Mouse (Mus musculus) heart, embryonic 12.5 days (tissue): ENCODE results near the gene Ube4b. TPM values are rescaled to one million over a fixed set of nuclear protein-coding genes. Genes with fewer than 3 reads are reported as not detected.
"Not testable (repeated sequence)": the region's sequence is repeated elsewhere in the genome, so short reads cannot be mapped to it uniquely, and the experiment has no call there.

Source experiments
- ATAC-seq: fragments of 200-750 bp; cut with Nextera tagmentation; 2 replicates; pipeline ENCODE4 v1.8.0; 2017; ENCODE audit warnings: moderate TSS enrichment, moderate library complexity; ENCODE audit not compliant: insufficient number of reproducible peaks, low FRiP score
- H3K27ac ChIP-seq: fragments of 300-500 bp; sonication (generic); 2 replicates; pipeline ENCODE4 v1.5.1; 2016; ENCODE audit warnings: mild to moderate bottlenecking, moderate library complexity; ENCODE audit not compliant: poor library complexity, severe bottlenecking
- H3K27me3 ChIP-seq: fragments of 300-500 bp; sonication (generic); replicated peaks from 2 replicates; pipeline ENCODE4 v1.6.1; 2016; ENCODE audit warnings: mild to moderate bottlenecking, moderate library complexity
- H3K36me3 ChIP-seq: fragments of 300-500 bp; sonication (generic); 2 replicates; pipeline ENCODE4 v1.6.1; 2016; ENCODE audit warnings: mild to moderate bottlenecking, moderate library complexity
- H3K4me1 ChIP-seq: fragments of 300-500 bp; sonication (generic); replicated peaks from 2 replicates; pipeline ENCODE4 v1.6.1; 2016; ENCODE audit warnings: mild to moderate bottlenecking
- H3K4me2 ChIP-seq: fragments of 300-500 bp; sonication (generic); 2 replicates; pipeline ENCODE4 v1.6.1; 2016; ENCODE audit warnings: mild to moderate bottlenecking, moderate library complexity
- H3K4me3 ChIP-seq: fragments of 300-500 bp; sonication (generic); 2 replicates; pipeline ENCODE4 v1.5.1; 2016; ENCODE audit warnings: mild to moderate bottlenecking
- H3K9ac ChIP-seq: fragments of 300-500 bp; sonication (generic); 2 replicates; pipeline ENCODE4 v1.6.1; 2016; ENCODE audit warnings: mild to moderate bottlenecking, moderate library complexity
- H3K9me3 ChIP-seq: fragments of 300-500 bp; sonication (generic); replicated peaks from 2 replicates; pipeline ENCODE4 v1.6.1; 2016; ENCODE audit warnings: mild to moderate bottlenecking, moderate library complexity
- WGBS: fragments of 180-500 bp; shearing (Covaris S2); methylation state at CpG from one replicate; pipeline ENCODE4 v1.1.7; 2016; 5-methylcytosine and 5-hydroxymethylcytosine counted together
- polyA plus RNA-seq: library from polyadenylated mRNA; unstranded; fragments of >200 nt; fragmentation: Nextera tagmentation; extraction: Ambion mirVana; gene quantifications from 2 replicates; pipeline ENCODE4 v1.2.1, GENCODE M21; 2016

Ube4b gene
- polyA plus RNA-seq, 1 experiment from 2014 or later, result 50.3 TPM

DNA sequence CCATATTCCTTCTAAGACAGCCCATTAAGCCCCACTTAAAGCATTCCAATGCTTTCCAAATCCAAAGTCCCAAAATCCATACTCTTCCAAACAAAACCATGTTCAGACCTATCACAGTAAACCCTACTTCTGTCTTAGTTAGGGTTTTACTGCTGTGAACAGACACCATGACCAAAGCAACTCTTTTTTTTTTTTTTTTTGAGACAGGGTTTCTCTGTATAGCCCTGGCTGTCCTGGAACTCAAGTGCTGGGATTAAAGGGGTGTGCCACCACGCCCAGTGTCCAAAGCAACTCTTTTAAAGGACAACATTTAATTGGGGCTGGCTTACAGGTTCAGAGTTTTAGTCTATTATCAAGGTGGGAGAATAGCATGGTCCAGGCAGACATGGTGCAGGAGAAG lies 5.3 kb upstream of the Ube4b start:
- not testable (repeated sequence) for ATAC-seq

DNA sequence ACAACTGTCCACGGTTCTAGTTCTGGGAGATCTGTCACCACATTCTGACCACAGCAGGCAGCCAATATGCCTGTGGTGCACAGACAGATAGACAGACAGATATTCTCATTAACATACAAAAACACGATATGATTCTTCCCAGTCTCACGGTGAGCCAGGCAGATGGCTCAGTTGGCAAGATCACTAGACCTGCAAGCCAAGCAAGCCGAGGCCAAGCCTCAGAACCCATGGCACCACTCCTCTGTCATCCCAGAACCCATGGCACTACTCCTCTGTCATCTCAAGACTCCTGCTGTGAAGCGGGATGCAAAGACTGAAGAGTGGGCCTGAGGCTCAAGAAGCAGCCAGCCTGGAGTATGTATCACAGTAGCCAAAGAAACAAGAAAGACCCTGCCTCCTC lies 3.0 kb upstream of the Ube4b start:
- Histone ChIP-seq H3K36me3 (no peaks in the 10 kb centered on the region), H3K4me2 (no peak overlapping the region), H3K27ac (no peak overlapping the region), H3K4me3 (no peak overlapping the region), H3K9me3 (no peaks in the 10 kb centered on the region), H3K27me3 (no peaks in the 10 kb centered on the region), H3K9ac (no peak overlapping the region), H3K4me1 (0 out of 2 replicates have a peak, but pooled peaks cover 3% of the 10 kb centered on the region)
- WGBS, result 79% methylated on average over 5 of the region's 5 CpGs
- ATAC-seq, result no peak

More for the DNA sequence above, 5.3 kb upstream of the Ube4b start:
- H3K4me3 ChIP-seq, H3K4me1 ChIP-seq, H3K4me2 ChIP-seq, H3K9me3 ChIP-seq, H3K27ac ChIP-seq, H3K9ac ChIP-seq, H3K27me3 ChIP-seq, H3K36me3 ChIP-seq: not testable (repeated sequence)
- 65% methylated on average over 1 of the region's 1 CpGs for WGBS

DNA sequence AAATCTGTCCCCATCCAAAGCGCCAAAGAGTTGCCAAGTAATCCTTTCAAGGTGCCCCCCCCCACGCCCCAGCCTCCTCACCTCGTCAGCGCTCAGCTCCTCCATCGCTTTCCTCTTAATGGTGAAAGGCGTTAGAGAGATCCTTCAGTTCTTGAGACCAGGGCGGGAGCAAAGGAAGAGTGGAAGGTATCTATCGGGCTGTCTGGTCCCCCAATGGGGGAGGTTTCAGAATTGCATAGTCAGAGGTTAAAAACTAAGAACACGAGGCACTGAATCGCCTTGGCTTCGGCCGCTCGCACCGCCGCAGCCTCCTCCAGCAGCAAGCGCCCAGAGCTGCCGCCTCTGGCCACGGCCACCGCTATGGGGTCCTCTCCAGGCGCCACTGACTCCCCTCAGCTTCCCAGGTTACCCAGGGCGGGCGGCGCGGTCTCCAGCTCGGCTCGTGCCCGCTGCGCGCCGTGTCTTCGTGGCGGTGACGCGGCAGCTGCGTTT lies 702 bp downstream of the Ube4b start:
- H3K4me2 ChIP-seq, result peak overlapping the region; percentile 76
- WGBS, result under 1% methylated on average over 35 of the region's 35 CpGs
- H3K27me3 ChIP-seq, result no peaks in the 10 kb centered on the region
- ATAC-seq, result peak; percentile 74
- peaks cover 23% of the 10 kb centered on the region for H3K4me1 ChIP-seq
- H3K36me3 ChIP-seq, result peaks cover 7% of the 10 kb centered on the region; the same call in 1 of the 2 replicates
- no peaks in the 10 kb centered on the region for H3K9me3 ChIP-seq
- H3K4me3 ChIP-seq, result peak overlapping the region; percentile 93
- H3K9ac ChIP-seq, result peak overlapping the region; percentile 96
- peak overlapping the region; percentile 98 for H3K27ac ChIP-seq

DNA sequence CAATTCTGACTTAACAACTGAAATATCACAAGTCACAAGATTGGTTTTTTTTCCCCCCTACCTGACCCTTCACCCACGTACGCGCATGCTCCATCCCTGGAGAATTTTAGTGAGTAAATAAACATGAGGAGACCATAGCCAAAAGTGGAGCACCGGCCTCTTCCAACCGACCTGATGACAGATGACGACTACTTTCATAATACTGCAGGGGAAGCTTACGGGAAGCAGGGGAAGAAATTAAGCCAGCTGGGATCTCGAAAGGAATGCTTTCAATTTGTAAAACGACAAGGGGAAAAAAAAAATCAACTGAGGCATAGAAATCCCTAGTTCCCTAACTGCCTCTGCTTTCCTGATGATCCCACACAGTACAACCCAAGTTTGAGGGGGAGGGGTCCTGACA lies 1.8 kb downstream of the Ube4b start:
- 2% methylated on average over 9 of the region's 9 CpGs for WGBS
- Histone ChIP-seq H3K4me3 (peak overlapping the region; percentile 93), H3K27ac (peak overlapping the region; percentile 52), H3K27me3 (no peaks in the 10 kb centered on the region), H3K9ac (peak overlapping the region; percentile 68), H3K4me2 (peak overlapping the region; percentile 76), H3K4me1 (peaks cover 32% of the 10 kb centered on the region), H3K9me3 (no peaks in the 10 kb centered on the region), H3K36me3 (peaks cover 7% of the 10 kb centered on the region; the same call in 1 of the 2 replicates)
- ATAC-seq, result no peak

DNA sequence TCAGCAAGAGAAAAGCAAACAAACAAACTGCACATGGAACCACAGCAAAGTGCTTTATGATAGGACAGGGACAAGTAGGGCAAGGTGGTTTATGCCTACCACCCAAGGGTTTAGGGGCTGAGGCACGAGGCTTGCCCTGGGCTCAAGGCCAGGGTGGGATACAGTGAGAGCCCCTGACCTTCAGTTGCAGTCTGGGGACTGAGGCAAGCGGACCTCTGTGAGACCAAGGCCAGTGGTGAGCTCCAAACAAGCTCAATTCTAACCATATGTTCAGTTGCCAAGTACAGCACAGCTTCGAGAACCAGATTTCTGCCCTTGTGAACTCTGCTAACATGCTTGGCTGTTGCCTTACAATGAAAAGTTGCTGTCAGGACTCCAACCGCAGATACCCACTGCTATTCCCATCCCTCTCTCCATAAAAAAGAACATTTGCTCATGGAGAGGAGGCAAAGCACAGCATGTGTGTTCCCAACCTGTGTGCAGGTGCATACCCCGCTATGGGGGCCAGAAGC lies 8.6 kb downstream of the Ube4b start:
- 77% methylated on average over 5 of the region's 5 CpGs for WGBS
- Histone ChIP-seq H3K4me3 (no peak overlapping the region), H3K36me3 (peaks cover 9% of the 10 kb centered on the region), H3K9ac (no peak overlapping the region), H3K4me1 (peaks cover 63% of the 10 kb centered on the region), H3K4me2 (no peak overlapping the region), H3K27me3 (no peaks in the 10 kb centered on the region), H3K27ac (no peak overlapping the region), H3K9me3 (no peaks in the 10 kb centered on the region)
- ATAC-seq, result no peak

DNA sequence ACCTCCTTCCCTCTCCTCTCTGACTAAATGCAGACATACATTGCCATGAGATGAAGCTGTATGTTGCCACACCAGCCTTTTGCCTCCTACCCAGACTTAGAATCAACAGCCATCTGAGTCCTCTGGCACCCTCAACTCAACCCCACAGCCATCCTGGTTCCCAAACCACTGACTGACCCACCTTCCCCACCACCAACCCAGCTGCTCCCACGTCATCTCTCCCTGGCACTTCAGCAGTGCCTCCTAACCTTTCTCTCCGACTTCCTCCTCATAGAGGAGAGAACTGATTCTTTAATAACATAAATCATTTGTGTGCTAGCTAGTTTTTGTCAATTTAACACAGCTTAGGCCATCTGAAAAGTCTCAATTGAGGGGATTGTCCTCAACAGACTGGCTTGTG lies 9.6 kb downstream of the Ube4b start:
- ATAC-seq, result no peak
- WGBS, result 87% methylated on average over 2 of the region's 2 CpGs

DNA sequence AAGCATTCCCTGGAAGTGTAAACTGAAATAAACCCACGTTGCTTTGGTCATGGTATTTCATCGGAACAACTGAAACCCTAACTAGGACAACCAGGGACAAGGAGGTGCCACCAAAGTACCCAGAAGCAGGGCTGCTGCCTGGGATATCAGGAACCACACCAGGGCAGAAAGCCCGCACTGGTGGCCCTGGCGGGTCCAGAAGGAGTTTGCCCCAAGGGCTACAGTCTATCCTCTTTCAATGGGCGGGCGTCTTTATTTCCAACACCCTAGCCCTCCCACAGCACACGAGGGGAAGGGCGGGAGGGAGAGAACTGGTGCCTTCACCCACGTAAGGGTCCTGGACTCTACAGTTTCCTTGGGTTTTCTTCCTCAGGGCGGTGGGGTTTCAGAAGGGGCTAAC lies 10.1 kb downstream of the Ube4b start:
- peaks cover 8% of the 10 kb centered on the region for H3K36me3 ChIP-seq
- H3K4me1 ChIP-seq, result peaks cover 53% of the 10 kb centered on the region
- H3K9ac ChIP-seq, result no peak overlapping the region
- no peak overlapping the region for H3K4me2 ChIP-seq
- H3K9me3 ChIP-seq, result no peaks in the 10 kb centered on the region
- no peak overlapping the region for H3K27ac ChIP-seq
- ATAC-seq, result no peak
- H3K4me3 ChIP-seq, result no peak overlapping the region
- H3K27me3 ChIP-seq, result no peaks in the 10 kb centered on the region
- WGBS, result 73% methylated on average over 10 of the region's 10 CpGs

More for the DNA sequence above, 9.6 kb downstream of the Ube4b start:
- H3K9ac ChIP-seq, result no peak overlapping the region
- no peak overlapping the region for H3K4me2 ChIP-seq
- H3K36me3 ChIP-seq, result peaks cover 12% of the 10 kb centered on the region
- no peak overlapping the region for H3K4me3 ChIP-seq
- H3K27ac ChIP-seq, result no peak overlapping the region
- no peaks in the 10 kb centered on the region for H3K9me3 ChIP-seq
- no peaks in the 10 kb centered on the region for H3K27me3 ChIP-seq
- peaks cover 58% of the 10 kb centered on the region for H3K4me1 ChIP-seq

DNA sequence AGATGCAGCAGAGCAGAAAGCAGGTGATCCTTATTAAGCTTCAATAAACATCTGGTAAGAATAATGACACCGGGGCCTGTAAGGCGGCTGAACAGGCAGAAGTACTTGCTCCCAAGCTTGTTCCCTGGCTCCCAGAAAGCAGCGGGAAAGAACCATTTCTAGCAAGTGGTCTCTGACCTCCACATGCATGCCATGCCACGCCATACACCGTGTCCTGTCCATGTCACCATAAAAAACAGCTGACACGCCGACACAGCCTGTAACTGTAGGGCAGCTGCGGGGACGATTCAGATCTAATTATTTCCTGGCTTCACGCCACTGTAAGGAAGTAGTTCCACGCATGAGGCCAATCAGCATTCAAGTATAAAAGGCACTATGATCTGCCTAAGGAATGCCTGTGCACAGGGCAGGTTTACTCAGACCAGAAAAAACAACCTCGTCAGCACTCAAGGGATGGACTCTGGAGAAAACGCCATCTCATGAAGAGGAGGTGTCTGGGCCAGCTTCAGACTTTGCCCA lies 10.8 kb downstream of the Ube4b start:
- WGBS, result 57% methylated on average over 13 of the region's 13 CpGs
- ATAC-seq, result no peak

DNA sequence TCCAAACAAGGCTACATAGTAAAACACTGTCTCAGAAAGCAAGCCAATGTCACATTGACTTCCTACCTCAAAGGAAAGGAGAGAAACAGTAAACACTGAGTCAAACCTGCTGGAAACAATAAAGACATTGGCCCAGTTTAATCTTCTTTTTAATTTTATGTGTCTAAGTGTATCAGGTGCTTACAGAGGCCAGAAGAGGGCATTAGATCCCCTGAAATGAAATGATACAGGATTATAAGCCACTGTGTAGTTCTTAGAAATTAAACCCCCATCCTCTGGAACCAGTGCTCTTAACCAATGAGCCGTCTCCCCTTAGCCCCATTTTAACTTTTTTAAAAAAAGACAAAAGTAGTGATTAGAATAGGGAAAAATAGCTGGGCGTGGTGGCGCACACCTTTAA lies 12.3 kb downstream of the Ube4b start:
- Histone ChIP-seq H3K4me1 (peaks cover 34% of the 10 kb centered on the region), H3K4me2 (no peak overlapping the region), H3K9me3 (no peaks in the 10 kb centered on the region), H3K36me3 (peaks cover 17% of the 10 kb centered on the region), H3K4me3 (no peak overlapping the region), H3K27me3 (no peaks in the 10 kb centered on the region), H3K27ac (no peak overlapping the region), H3K9ac (no peak overlapping the region)
- ATAC-seq, result no peak
- 94% methylated on average over 3 of the region's 3 CpGs for WGBS

More for the DNA sequence above, 10.8 kb downstream of the Ube4b start:
- Histone ChIP-seq H3K4me3 (no peak overlapping the region), H3K36me3 (peaks cover 9% of the 10 kb centered on the region), H3K9ac (no peak overlapping the region), H3K27ac (peak overlapping the region; percentile 35), H3K4me1 (peaks cover 46% of the 10 kb centered on the region), H3K4me2 (no peak overlapping the region; the same call in 1 of the 2 replicates), H3K27me3 (no peaks in the 10 kb centered on the region), H3K9me3 (no peaks in the 10 kb centered on the region)

DNA sequence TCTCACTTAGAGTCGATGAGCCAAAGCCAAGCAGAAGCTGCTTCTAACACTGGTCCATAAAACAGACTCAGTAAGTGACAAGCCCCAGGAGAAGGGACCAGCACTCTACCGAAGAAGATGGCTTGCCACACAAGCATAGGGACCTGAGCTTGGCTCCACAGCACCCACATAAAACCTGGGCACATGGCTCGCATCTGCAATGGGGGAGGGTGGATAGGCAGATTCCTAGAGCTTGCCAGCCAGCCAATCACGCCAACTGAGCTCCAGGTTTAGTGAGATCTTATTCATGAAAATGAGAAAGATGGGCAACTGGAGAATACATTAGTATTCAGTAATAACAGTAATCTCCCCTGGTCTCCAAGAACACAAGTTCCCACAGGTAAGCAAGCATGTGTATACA lies 16.8 kb downstream of the Ube4b start:
- no peak overlapping the region for H3K4me2 ChIP-seq
- 90% methylated on average over 4 of the region's 4 CpGs for WGBS

DNA sequence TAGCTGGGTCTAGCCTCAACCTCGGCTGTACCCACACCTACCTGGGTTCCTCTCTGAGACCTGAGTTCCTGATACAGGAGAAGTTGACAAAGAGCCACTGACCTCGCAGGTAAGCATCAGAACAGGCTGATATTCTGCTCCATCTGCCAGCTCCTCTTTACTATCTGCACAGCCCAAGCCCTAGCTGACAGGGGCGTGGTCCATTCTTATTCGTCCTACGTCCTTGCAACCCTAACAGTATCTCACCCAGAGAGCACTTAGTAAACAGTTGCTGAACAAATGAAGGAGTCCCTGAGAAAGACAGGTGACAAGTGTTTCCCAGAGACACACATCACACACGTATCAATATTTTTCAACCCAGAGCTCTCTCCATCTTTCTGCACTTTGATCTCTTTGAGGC lies 18.2 kb downstream of the Ube4b start:
- no peak overlapping the region for H3K9ac ChIP-seq
- no peak for ATAC-seq
- H3K27ac ChIP-seq, result no peak overlapping the region
- peaks cover 22% of the 10 kb centered on the region for H3K36me3 ChIP-seq
- H3K4me3 ChIP-seq, result no peak overlapping the region
- peaks cover 37% of the 10 kb centered on the region for H3K4me1 ChIP-seq
- no peaks in the 10 kb centered on the region for H3K9me3 ChIP-seq
- 77% methylated on average over 6 of the region's 6 CpGs for WGBS
- no peak overlapping the region for H3K4me2 ChIP-seq
- no peaks in the 10 kb centered on the region for H3K27me3 ChIP-seq

More for the DNA sequence above, 16.8 kb downstream of the Ube4b start:
- no peak for ATAC-seq
- Histone ChIP-seq H3K9ac (no peak overlapping the region), H3K9me3 (no peaks in the 10 kb centered on the region), H3K4me1 (peaks cover 23% of the 10 kb centered on the region), H3K36me3 (peaks cover 22% of the 10 kb centered on the region), H3K4me3 (no peak overlapping the region), H3K27me3 (no peaks in the 10 kb centered on the region), H3K27ac (no peak overlapping the region)

DNA sequence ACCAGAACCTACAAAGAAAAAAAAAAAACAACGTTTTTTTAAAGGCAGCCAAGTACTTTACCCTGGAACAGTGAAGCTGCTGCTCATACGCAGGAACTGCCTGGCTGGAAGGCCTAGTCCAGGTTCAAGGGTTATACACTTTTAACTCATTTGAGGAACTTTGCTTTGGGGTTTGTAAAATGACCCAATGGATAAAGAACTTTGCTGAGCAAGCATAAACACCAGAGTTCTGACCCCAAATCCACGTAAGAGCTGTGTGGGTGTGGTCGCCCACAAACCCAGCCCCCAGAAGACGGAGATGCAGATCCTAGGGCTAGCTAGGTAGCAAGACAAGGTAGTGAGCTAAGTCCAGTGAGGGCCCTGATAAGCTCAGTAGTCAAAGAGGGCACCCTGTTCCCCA lies 19.1 kb downstream of the Ube4b start:
- H3K9ac ChIP-seq, result no peak overlapping the region
- H3K9me3 ChIP-seq, result no peaks in the 10 kb centered on the region
- no peaks in the 10 kb centered on the region for H3K27me3 ChIP-seq
- H3K4me2 ChIP-seq, result no peak overlapping the region
- no peak overlapping the region for H3K4me3 ChIP-seq
- no peak for ATAC-seq
- H3K36me3 ChIP-seq, result peaks cover 18% of the 10 kb centered on the region
- no peak overlapping the region for H3K27ac ChIP-seq
- WGBS, result 84% methylated on average over 5 of the region's 5 CpGs
- peaks cover 46% of the 10 kb centered on the region for H3K4me1 ChIP-seq
